Mouse (Mus musculus) T-helper 2 cell (primary cell): Measurements from ENCODE around the gene Tcap.
"Not testable (repeated sequence)": the region's sequence is repeated elsewhere in the genome, so short reads cannot be mapped to it uniquely, and the experiment has no call there.

Source experiments
- in situ Hi-C: fragments of 300-600 bp; cut with MboI, MseI; formaldehyde crosslinking; loops from one replicate; pipeline ENCODE4 v1.15.1; 2025; ENCODE audit warnings: high pct_unique_total_duplicates

Tcap gene

DNA sequence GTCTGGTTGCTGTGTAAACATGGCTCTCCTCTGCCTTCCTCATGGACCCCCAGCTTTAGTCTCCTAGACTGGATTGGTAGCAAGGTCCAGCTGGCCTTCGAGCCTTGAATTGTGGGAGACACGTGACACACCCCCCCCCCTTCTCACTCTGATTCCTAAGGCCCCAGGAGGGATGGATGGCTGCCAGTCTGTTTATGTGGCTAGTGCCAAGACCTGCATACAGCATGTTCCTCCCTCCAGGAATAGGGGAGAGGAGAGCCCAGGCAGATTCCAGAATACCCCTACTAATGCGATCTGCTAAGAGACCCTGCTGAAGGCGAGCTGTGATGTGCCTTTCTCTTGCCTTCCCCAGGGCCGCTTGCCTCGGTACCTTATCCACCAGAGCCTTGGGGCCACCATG, 3.5 kb upstream of the Tcap start:
- in situ Hi-C loops = no loop called here

DNA sequence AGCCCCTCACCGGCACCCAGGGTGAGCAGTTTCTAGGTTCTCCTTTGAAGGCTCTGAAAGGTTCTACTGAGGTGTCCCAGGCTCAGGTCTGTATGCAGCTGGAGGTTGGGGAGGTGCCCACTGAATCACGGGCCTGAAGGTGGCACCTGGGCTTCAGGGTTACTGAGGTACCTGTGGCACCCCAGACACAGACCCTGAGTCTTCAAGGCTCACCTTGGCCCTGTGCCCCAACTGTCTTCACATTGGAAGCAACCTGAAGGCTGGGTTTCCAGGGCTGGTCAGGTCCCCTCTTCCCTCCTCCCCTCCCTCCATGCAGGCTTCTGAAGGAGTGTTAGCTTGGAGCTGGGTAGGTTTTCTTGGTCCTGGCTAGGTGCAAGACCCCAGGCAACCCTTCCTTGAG, 2.0 kb upstream of the Tcap start:
- in situ Hi-C loops = no loop called here

- in situ Hi-C loops = not testable (repeated sequence)
Observed at GRCm38 (mm10) chr11:98382405-98382804, 1.2 kb upstream of the Tcap start.

DNA sequence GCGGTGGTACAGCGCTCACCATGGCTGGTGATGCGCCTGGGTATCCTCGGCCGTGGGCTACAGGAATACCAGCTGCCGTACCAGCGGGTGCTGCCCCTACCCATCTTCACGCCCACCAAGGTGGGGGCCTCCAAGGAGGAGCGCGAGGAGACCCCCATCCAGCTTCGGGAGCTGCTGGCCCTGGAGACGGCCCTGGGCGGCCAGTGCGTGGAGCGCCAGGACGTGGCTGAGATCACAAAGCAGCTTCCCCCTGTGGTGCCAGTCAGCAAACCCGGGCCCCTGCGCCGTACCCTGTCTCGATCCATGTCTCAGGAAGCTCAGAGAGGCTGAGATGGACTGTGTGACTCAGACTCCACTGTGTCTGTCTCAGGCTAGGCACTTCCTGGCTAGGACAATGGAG, 605 bp downstream of the Tcap start:
- in situ Hi-C loops = no loop called here

- in situ Hi-C loops = loop anchor here (5.0 kb wide), 1 partner anchor 43 kb away; no protein-coding TSS in a partner anchor
Observed at GRCm38 (mm10) chr11:98384721-98385637, 1.4 kb downstream of the Tcap start.

GRCm38 (mm10) chr11:98385638-98386585, 2.3 kb downstream of the Tcap start, which contains the start of gene Pnmt:
Gene Pnmt, plus strand, starts transcription at chr11:98386450.
- in situ Hi-C loops = loop anchor here (5.0 kb wide), 1 partner anchor 44 kb away; no protein-coding TSS in a partner anchor

GRCm38 (mm10) chr11:98386596-98386995, 3.0 kb downstream of the Tcap start:
- in situ Hi-C loops = loop anchor here (5.0 kb wide), 1 partner anchor 44 kb away; no protein-coding TSS in a partner anchor

GRCm38 (mm10) chr11:98387056-98387577, 3.5 kb downstream of the Tcap start:
- in situ Hi-C loops = loop anchor here (5.0 kb wide), 1 partner anchor 45 kb away; no protein-coding TSS in a partner anchor

DNA sequence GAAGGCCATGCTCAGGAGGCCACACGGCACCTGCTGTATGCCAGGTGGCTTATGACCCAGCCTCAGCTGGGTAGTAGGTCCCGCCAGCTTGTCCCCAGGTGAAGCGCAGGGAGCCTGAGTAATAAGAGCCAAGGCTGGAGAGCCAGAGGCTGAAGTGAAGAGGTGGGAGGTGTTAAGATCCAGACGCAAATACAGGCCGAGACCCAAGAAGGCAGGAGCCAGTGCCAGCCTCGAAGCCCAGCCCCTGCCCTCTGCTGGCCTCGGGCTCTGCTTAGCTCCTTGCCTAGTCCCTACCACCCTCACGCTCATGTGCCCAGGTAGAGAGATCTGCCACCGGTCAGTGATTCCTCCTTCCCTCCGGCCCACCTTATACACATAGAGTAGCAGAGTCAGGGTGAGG, 4.7 kb downstream of the Tcap start:
- in situ Hi-C loops = loop anchor here (5.0 kb wide), 1 partner anchor 46 kb away; no protein-coding TSS in a partner anchor

DNA sequence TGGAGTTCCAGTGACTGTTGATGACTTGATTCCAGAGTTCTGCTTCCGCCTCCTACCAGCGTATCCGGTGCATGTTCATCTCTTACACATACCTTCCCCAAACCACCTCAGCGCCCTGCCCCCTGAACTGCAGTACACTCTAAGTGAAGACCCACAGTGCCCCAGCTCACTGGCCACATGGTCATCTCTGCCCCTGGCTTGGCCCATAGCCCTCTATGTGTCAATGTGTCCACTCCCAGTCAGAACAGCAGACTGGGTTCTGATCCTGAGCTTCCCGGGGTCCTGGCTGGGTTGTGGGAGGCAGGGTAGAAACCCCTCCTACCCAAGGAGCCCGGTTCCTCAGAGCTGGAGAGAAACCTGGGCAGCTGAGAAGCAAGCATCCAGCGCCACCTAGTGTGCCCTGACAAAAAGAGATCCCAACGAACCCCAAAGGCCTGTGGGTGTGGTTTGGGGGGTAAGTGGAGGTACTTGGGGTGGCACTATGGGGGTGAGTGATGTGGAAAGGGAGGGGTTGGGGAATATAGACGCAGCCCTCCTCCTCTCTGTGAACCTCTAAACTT, 5.7 kb downstream of the Tcap start:
- in situ Hi-C loops = loop anchor here (5.0 kb wide), 1 partner anchor 47 kb away; no protein-coding TSS in a partner anchor

DNA sequence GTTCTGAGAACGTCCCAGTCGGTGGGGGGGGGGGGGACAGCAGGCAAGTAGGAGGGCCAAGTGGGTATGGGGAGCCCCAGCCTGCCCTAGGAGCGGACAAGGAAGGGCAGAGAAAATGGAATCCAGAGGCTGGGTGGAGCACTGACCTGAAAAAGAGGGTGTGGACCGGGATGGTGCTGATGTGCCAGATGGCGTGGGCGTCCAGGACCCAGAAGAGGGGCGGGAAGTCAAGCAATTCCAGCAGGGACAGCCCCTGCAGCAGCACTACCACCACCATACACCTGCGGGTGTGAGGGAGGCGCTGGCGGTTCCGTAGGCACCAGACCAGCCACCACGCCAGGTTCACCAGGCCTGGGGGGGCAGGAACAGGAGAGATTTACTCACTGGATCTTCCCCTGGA, 6.5 kb downstream of the Tcap start:
- in situ Hi-C loops = no loop called here

GRCm38 (mm10) chr11:98392034-98392433, 8.4 kb downstream of the Tcap start:
- in situ Hi-C loops = no loop called here

DNA sequence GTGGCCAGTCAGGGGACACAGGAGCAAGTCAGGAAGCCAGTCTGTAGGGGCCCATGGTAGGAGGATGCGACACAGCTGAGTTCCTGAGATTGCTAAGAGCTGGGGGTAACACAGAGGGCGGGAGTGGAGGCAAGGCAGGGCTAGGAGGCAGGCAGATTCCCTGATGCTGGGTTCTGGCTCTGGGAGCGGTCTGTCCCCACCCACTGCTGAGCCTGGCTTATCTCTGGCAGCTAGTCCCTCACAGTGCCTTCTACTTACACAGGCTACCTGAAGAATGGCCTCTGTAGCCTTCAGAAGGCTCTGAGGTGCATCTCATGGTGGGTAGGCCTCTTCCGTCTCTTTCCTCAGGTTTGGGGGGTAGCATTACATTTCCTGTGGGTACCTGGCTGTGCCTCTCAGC, 9.0 kb downstream of the Tcap start:
- in situ Hi-C loops = no loop called here

GRCm38 (mm10) chr11:98393317-98393716, 9.7 kb downstream of the Tcap start:
- in situ Hi-C loops = no loop called here

GRCm38 (mm10) chr11:98394301-98394700, 10.7 kb downstream of the Tcap start:
- in situ Hi-C loops = no loop called here

DNA sequence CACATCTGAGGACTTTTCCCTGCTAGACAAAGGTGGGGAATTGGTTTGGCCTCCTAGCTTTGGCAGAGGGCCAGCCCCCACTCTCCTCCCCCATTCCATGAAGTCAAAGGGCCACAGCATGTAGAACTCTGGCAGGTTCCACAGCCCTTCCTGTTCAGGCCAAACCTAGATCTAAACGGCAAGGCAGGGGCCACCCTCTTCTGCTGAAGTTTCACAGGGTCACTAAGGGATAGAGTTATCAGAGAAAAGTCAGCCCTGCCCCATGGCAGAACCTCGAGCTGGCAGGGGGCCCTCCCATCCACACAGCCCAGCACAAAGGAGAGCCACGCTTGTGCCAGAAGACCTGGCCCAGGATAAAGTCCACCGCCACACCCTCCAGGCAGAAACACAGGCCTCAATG, 11.4 kb downstream of the Tcap start:
- in situ Hi-C loops = no loop called here

- in situ Hi-C loops = no loop called here
Observed at GRCm38 (mm10) chr11:98397946-98398345, 14.3 kb downstream of the Tcap start.

DNA sequence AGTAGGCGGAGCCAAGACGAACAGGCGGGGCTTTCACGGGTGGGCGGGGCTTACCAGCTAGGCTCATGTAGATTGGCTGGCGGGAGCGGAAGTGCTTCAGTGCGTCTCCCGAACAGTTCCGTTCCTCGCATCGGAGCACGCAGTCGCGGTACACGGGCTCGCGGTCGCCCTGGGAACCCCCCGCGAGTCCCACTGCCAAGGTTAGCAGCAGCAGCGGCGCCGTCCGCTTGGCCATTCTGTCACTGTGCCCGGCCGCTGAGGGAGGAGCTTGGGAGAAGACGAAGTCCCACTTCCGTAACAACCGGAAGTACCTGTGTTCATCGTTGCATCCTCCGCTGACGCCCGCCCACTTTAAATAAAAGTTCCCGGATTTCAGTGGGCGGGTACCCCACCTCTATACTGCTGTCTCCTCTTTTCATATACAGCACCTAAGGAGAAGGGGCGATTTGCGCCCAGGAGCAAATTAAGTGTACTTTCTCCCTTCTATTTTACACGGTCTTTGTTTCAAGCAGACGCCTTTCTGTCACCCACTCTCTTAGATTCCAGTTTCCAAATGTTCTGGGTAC, 16.6 kb downstream of the Tcap start, which contains the start of gene Pgap3:
Gene Pgap3, minus strand, starts transcription at position 330 of the 566 bp plus-strand sequence.
- in situ Hi-C loops = no loop called here

DNA sequence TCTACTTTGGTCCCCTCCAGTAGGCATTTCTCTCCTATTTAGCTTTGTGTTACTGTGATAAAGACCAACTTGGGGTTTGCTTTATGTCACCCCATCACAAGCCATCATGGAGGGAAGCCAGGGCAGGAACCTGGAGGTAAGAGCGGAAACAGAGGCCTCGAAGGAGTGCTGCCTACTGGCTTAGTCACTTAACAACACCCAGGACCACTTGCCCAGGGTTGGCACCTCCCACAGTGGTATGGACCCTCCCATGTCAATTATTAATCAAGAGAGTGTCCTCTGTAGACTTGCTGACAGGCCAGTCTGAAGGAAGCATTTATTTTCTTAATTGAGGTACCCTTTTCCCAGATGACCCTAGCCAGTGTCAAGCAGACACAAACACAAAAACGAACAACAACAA, 17.2 kb downstream of the Tcap start:
- in situ Hi-C loops = no loop called here

- in situ Hi-C loops = no loop called here
Observed at GRCm38 (mm10) chr11:98406621-98407020, 23.0 kb downstream of the Tcap start.

DNA sequence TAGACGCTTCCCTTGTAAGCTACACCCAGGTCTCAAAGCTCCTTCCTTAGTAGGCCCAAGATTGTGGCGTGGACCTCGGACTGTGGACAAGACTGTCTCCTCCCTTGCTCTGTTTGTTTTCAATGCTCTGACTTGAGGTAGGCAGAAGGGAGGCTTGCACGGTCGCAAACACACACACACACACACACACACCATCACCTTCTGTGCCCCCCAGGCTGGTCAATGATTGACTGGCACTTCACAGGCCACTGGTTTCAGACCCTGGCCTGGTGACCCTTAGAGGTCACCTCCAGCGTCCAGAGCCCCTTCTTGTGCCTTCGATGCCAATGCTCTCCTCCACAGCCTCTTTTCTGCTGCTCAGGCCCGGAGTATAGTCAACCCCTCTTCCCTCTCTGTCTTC, 25.3 kb downstream of the Tcap start:
- in situ Hi-C loops = no loop called here
